ENCODE assay signal across 11 mouse cellular contexts in genomic region chr6:98843598-98843997, GRCm38 (mm10).
DNase-seq lines count a peak whose midpoint lies in the region; ATAC-seq lines count a peak whose summit lies in the region.
"Had no signal": no experiment of that assay in that cellular context is flagged by ENCODE, and none has a peak within 500 bp of the region (broad histone marks: within the 10 kb centered on the region; RNA-seq: fewer than 3 reads in every experiment).

No protein-coding gene starts in this region.

- H3K9ac ChIP-seq in heart, embryonic 11.5 days (ENCODE audit: low read depth, low read length), result no peak overlapping the region
- H3K9ac ChIP-seq in forebrain, embryonic 16.5 days (replicated peaks; ENCODE audit: low read depth, low read length), result no peak overlapping the region
- H3K9ac ChIP-seq in kidney, embryonic 15.5 days, result no peak overlapping the region
- H3K9ac ChIP-seq: liver, embryonic 13.5 days; neural tube, embryonic 13.5 days had no signal

- 48% methylated on average over 5 of the region's 5 CpGs for WGBS in heart, embryonic 11.5 days (ENCODE audit: insufficient replicate concordance)
- 72% methylated on average over 5 of the region's 5 CpGs for WGBS in forebrain, embryonic 16.5 days
- WGBS in kidney, embryonic 15.5 days, result 74% methylated on average over 5 of the region's 5 CpGs

- ATAC-seq in frontal cortex, adult (ENCODE audit: low TSS enrichment), result peak; percentile 41
- peak; percentile 14; the same call in 1 of the 2 replicates for ATAC-seq in heart, embryonic 11.5 days (replicated peaks; ENCODE audit: insufficient number of reproducible peaks, low FRiP score, low TSS enrichment)
- ATAC-seq in erythroid progenitor cell, adult 5-6 weeks (replicated peaks; ENCODE audit: low FRiP score, poor library complexity, severe bottlenecking), result no peak
- ATAC-seq in forebrain, embryonic 16.5 days, result no peak
- ATAC-seq in kidney, embryonic 15.5 days (replicated peaks; ENCODE audit: low FRiP score), result no peak

- no peaks in the 10 kb centered on the region for H3K36me3 ChIP-seq in heart, embryonic 11.5 days (ENCODE audit: control insufficient read depth, insufficient read depth, low read length)
- H3K36me3 ChIP-seq in forebrain, embryonic 16.5 days (ENCODE audit: control insufficient read depth, insufficient read depth), result no peaks in the 10 kb centered on the region
- H3K36me3 ChIP-seq in kidney, embryonic 15.5 days, result no peaks in the 10 kb centered on the region
- H3K36me3 ChIP-seq: liver, embryonic 13.5 days; neural tube, embryonic 13.5 days had no signal

- H3K4me3 ChIP-seq in heart, embryonic 11.5 days (ENCODE audit: low read depth, low read length), result no peak overlapping the region
- H3K4me3 ChIP-seq in forebrain, embryonic 16.5 days (replicated peaks; ENCODE audit: low read length), result no peak overlapping the region
- H3K4me3 ChIP-seq in kidney, embryonic 15.5 days (replicated peaks), result no peak overlapping the region
- H3K4me3 ChIP-seq: liver, embryonic 13.5 days; neural tube, embryonic 13.5 days had no signal

- no peaks in the 10 kb centered on the region for H3K27me3 ChIP-seq in heart, embryonic 11.5 days (ENCODE audit: control insufficient read depth, insufficient read depth, low read length)
- H3K27me3 ChIP-seq in forebrain, embryonic 16.5 days (replicated peaks; ENCODE audit: control insufficient read depth, insufficient read depth, low read length), result no peaks in the 10 kb centered on the region
- no peaks in the 10 kb centered on the region for H3K27me3 ChIP-seq in kidney, embryonic 15.5 days
- H3K27me3 ChIP-seq: liver, embryonic 13.5 days; neural tube, embryonic 13.5 days had no signal

- no peak for DNase-seq in frontal cortex, postnatal 25 days (ENCODE audit: low spot score in 2 of 2)
- peak; percentile 50 for DNase-seq in Muller cell, postnatal 12 days (ENCODE audit: inconsistent ontology term)
- DNase-seq in lung, postnatal 4 days, result peak; percentile 29 to 71
- DNase-seq: liver, embryonic 13.5 days had no signal

- H3K4me2 ChIP-seq in heart, embryonic 11.5 days, result no peak overlapping the region
- no peak overlapping the region for H3K4me2 ChIP-seq in forebrain, embryonic 16.5 days (ENCODE audit: low read length)
- no peak overlapping the region for H3K4me2 ChIP-seq in kidney, embryonic 15.5 days
- H3K4me2 ChIP-seq: liver, embryonic 13.5 days; neural tube, embryonic 13.5 days had no signal

- no peaks in the 10 kb centered on the region for H3K9me3 ChIP-seq in heart, embryonic 11.5 days (replicated peaks; ENCODE audit: control insufficient read depth, low read length)
- no peaks in the 10 kb centered on the region for H3K9me3 ChIP-seq in forebrain, embryonic 16.5 days (ENCODE audit: control insufficient read depth, low read length)
- H3K9me3 ChIP-seq in kidney, embryonic 15.5 days (replicated peaks), result no peaks in the 10 kb centered on the region
- H3K9me3 ChIP-seq: liver, embryonic 13.5 days; neural tube, embryonic 13.5 days had no signal

- H3K4me1 ChIP-seq in heart, embryonic 11.5 days (ENCODE audit: control insufficient read depth, insufficient read depth, low read length), result peaks cover 7% of the 10 kb centered on the region; the same call in 1 of the 2 replicates
- peaks cover 2% of the 10 kb centered on the region; the same call in 1 of the 2 replicates for H3K4me1 ChIP-seq in forebrain, embryonic 16.5 days (replicated peaks; ENCODE audit: control insufficient read depth, insufficient read depth, low read length)
- H3K4me1 ChIP-seq in kidney, embryonic 15.5 days, result no peaks in the 10 kb centered on the region
- H3K4me1 ChIP-seq: liver, embryonic 13.5 days had no signal

- H3K27ac ChIP-seq in heart, embryonic 11.5 days (ENCODE audit: low read depth, low read length), result 0 out of 2 replicates have a peak overlapping the region, but pooled peaks have one; percentile 24
- no peak overlapping the region for H3K27ac ChIP-seq in forebrain, embryonic 16.5 days (ENCODE audit: low read length)
- no peak overlapping the region for H3K27ac ChIP-seq in kidney, embryonic 15.5 days
- H3K27ac ChIP-seq: kidney, postnatal 0 days; liver, embryonic 13.5 days; neural tube, embryonic 13.5 days had no signal

Comparison
In these comparisons a context has a peak if more than half of its experiments do, and no peak if none do; other contexts are left out.
1. ATAC-seq: peak in frontal cortex, adult (single experiment) and heart, embryonic 11.5 days (single experiment); none in erythroid progenitor cell, adult 5-6 weeks (single experiment), forebrain, embryonic 16.5 days (single experiment) and kidney, embryonic 15.5 days (single experiment).
2. DNase-seq: peak in Muller cell, postnatal 12 days (single experiment) and lung, postnatal 4 days (2 of 2); none in frontal cortex, postnatal 25 days (0 of 2).